Mouse (Mus musculus) gastrocnemius, postnatal 25 days (tissue): Measurements from ENCODE around the gene Tbc1d5. TPM values are rescaled to one million over a fixed set of nuclear protein-coding genes. Genes with fewer than 3 reads are reported as not detected.

Source experiments
- DNase-seq: peaks from one replicate; pipeline ENCODE4 v3.0.0; 2022
- long read RNA-seq, 2 experiments: library from polyadenylated mRNA; stranded (forward); transcript quantifications; one replicate each; pipeline ENCODE4 v2.0.0; 2021
- total RNA-seq, 2 experiments: library from RNA; stranded (reverse); gene quantifications; 1 replicate in 1 of 2; 2 replicates in 1 of 2; pipeline ENCODE4 v1.2.3; 2021

Tbc1d5 gene
- 1 to 10 TPM; 6.8 to 7.3 TPM for total RNA-seq
- long read RNA-seq, experiment 1, partial matches to known transcripts = 1 of 3 reads
- long read RNA-seq, experiment 1, other reads (novel, unspliced or antisense) = 2 of 3 reads
- long read RNA-seq, experiment 2, full-length matches to known transcripts = 3 of 4 reads
- long read RNA-seq, experiment 2, partial matches to known transcripts = 0 of 4 reads
- long read RNA-seq, experiment 2, other reads (novel, unspliced or antisense) = 1 of 4 reads

DNA sequence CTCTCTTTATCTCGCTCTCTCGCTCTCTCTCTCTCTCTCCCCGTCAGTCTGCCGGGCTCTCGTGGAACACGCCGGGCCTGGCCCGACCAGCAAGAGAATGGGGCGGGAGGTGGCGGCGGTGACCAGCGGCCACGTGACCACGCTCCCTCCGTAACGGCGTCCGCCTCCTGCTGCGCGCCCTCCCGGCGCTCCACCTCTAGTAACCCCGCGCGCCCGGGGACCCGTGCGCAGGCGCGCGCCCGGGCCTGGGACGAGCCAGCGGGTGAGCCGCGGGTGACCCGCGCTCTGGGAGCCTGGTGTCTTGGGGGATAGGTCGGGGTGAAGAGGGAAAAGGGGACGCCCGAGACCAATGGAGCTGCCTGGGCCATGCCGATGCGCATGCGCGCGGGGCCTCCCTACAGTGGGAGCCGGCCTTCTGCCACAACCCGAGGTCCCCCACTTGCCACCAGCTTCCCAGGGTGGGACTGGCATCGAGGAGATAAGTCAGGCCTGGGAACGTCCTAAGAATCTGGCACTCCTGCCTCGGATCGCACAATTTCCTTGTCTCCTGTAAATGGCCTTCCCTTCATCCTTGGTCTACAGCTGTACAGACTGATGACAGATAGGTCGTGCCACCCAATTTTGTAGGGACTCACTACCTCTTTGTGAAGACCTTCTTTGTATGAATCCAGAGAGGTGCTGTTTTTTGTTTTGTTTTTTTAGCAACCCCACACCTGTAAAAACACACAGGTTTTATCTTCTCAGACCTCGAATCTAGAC, at the start of gene Tbc1d5:
TSS of gene Tbc1d5 (minus strand) at position 158 of the 759 bp plus-strand sequence.
- peak; percentile 91 for DNase-seq

DNA sequence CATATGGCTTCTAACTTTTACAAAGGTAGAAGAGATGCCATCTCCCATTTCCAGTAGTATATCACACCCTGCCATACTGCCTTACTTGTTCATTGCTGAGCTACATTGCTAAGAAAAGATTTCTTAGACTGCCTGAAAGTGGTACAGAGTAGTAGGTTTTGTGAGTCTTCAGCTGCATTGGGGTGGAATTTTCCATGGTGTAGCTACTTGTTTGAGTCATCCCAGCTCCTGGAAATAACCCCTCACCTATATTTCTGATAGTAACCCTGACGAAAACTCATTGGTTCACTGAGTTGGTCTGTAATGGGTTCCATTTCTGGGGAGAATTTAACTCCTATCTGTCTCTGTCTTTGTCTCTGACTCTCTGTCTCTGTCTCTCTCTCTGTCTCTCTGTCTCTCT, 46.9 kb upstream of the Tbc1d5 start:
- no peak for DNase-seq

DNA sequence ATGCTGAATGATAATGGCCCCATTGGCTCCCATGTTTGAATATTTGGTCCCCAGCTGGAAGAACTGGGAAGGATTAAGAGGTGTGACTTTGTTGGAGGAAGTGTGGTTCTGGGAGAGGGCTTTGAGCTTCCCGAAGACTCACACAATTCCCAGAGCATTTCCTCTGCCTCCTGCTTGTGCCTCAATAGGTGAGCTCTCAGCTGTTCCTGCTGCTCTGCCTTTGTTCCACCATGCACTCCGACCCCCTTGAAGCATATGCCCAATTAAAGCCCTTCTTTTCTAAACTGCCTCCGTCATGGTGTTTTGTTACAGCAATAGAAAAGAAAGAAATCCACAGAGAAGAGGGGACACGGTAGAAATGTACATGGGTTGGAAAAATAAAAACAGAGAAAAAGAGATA, 44.0 kb upstream of the Tbc1d5 start:
- DNase-seq = no peak

DNA sequence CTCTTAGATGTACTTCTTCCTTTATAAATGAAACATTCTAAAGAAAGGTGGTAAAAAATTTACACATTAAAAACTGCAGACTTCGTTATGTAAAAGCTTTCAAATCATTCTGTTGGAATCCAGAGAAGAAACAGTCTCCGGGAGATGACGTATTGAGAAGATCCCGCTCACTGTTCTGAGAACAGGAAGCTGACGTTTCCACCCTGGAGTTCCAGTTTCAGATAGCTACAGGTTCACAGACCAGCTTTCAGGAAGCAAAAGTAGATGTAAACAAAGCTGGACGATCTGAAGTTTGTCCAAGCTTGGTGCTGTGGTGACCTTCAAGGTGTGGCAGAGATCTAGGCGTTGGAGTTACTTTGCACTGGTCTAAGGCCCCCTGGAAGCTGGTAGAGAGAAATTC, 41.9 kb upstream of the Tbc1d5 start:
- no peak for DNase-seq

DNA sequence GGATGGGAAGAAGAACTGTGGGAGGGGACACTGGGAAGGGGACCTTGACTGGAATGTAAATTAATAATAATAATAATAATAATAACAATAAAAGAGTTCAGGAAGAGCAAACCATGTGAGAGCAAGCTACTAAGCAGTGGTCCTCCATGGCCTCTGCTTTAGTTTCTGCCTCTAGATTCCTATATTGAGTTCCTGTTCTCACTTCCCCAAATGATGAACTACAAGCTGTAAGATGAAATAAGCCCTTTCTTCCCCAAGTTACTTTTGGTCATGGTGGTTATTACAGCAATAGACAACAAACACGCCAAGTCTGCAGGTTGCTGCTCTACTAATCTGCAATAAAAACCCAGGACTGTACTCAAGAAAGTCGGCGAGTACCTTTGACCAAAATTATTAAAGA, 40.7 kb upstream of the Tbc1d5 start:
- no peak for DNase-seq

DNA sequence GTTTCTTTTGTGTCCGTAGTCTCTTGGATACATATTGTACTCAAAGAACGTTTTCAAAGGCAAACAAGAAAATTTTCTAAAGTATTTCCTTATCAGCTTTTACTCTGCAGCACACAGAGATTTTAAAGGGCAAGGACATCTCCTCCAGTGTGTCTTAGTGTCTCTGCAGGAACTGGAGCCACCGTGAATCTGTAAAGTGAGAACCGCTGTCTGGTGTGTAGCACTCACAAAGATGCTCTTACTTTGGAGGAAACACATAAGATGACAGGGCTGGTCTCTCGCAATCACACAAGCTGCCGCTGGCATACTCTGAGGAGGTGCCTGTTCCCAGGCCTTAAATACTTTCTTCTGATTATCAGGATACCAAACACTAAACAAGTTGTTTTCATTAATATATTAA, 37.3 kb upstream of the Tbc1d5 start:
- no peak for DNase-seq

DNA sequence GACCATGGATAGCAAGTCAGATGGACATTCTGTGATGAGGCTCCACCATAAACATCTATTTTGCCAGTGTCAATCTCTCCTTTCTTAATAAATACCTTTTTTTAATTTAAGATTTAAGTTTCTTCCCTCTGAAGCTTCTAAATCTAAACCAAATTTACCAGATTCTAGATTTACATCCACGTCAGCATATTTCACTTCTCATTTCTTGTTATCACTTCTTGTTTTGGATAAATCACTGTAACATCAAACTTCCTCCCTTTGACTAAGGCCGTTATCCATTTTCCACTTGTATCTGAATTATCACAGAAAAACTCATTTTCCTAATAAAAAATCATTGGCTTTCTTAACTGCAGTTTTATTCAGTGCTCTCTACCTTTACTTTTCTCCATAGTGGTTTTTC, 30.4 kb upstream of the Tbc1d5 start:
- DNase-seq = no peak

DNA sequence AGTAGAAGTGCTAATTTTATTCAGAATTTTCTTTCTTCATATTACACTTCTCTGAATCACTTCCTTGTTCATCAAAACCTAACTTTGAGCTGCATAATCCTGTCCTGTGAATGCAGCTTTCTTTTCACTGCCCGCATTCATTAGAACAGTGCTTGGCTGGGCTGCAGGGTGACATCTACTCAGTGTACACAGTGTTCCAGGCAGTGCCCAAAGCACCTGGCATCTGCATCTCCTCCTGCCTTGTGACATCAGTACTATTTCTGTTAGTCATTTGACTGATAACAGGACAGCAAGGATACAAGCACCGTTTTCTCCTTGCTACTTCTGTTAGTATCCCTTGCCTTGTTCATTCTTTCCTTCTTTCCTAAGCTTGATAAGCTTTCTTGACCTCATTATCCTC, 25.5 kb upstream of the Tbc1d5 start:
- no peak for DNase-seq

DNA sequence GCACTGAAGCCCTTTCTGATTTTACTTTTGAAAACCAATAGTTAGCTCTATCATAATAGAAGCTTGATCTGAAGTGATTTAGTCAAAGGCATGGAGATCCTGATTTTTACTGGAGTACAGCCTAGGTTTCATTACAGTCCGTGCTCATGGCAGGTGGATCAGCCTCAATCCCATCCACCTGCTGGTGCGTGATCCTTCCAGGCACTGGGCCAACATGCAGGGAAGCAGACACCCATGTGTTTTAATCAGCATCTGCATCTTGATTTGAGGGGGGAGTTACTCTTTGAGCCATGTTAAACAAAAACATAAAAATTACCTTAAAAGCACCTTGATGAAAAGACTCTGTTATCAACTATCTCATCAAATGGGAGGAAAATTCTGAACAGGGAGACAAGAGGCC, 16.4 kb upstream of the Tbc1d5 start:
- DNase-seq = no peak

DNA sequence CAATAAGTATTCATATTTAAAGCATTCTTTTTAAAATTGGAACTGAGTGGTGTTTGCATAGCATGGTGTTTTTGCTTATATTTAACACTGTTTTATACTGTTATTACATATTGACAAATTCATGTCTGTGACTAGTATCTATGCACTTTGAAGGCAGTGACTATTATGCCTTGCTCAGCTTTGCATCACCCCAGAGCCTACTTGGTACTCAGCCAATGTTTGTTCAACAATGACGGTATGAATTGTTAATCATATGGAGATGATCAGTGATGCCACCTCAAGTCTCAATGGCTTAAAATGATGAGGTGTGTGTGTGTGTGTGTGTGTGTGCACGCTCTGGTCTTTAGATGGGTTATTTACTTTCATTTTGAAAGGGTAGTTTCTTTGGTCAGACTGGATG, 15.6 kb upstream of the Tbc1d5 start:
- DNase-seq = no peak

DNA sequence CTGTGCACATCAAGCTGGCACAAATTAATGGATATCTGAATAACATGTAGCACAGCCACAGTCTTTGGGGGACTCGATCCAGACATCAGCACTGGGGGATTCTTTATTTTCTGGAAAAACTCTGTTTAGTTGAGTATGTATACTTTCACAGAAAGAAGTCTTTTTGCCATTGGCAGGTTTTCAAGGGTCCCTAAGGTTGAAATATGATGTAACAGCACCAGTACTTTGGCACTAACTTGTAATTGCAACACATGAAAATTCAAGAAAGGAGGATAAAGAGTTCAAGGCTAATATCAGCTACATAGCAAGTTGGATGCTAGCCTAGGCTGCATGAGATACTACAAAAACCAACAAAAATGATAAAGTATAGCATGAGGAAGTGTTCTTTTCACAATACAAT, 12.2 kb upstream of the Tbc1d5 start:
- no peak for DNase-seq

DNA sequence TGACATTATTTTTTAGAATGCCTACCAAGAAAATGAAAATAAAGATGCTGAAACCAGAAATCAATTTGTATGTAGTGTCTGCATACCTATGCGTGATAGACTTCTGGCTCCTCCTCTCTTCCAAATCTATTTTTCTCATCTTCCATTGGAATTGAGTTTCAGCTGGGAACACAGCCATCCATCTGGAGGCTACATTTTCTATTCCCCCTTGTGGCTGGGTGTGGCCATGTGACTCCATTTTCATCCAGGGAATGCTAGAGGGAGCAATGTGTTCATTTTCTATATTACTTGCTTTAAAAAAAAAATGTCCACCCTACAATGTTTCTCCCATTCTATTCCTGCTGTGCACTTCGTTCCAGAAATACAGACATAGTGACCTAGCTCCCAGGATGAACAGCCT, 3.6 kb upstream of the Tbc1d5 start:
- no peak for DNase-seq

DNA sequence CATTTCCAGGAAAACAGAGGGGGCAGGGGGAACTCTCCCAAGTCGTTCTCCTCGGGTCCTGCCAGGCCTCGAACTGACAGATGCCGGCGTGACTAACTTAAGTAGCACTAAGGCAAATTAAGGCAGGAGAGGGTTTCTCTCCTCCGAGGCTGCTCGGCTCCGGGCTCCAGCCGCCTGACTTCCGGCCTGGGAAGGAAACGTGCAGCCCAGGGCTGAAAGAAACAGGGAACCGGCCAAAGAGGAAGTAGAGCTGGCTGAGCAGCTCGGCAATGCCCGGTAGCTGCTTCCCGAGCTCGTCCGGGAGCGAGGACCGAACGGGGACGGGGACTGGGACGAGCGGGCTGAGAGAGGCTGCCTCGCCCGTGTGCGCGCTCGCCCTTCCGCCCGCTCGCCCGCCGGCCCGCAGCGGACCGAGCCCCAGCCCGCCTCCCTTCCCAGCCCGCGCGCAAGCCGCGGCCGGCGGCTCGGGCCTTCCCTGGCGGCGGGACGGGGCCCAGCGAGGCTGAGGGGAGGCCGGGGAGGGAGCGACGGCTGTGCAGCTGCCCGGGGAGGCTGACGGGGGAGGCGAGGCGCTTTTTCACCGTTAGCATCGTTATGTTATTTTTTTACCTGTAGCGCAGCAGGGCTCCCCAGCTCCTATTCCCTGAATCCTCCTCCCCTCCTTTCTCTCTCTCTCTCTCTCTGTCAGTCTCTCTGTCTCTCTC, 509 bp downstream of the Tbc1d5 start:
- peak; percentile 69 for DNase-seq

DNA sequence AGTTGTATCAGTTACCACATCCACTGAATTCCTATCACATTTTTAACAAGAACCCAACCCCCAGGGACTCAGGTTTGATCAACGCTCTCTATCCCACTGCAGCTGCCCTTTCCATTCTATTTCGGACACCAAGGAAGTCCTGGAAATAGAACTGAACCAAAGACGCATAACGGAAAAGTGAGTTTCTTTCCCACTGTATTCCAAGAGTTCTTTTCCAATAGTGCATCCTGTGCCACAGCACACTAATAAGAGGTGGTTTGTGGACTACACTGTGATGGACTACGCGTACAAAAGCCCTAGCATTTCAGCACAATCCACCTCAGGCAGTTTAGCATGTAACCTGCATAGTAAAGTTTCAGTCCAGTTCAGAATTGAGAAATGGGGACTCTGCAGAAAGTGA, 1.2 kb downstream of the Tbc1d5 start:
- DNase-seq = no peak

DNA sequence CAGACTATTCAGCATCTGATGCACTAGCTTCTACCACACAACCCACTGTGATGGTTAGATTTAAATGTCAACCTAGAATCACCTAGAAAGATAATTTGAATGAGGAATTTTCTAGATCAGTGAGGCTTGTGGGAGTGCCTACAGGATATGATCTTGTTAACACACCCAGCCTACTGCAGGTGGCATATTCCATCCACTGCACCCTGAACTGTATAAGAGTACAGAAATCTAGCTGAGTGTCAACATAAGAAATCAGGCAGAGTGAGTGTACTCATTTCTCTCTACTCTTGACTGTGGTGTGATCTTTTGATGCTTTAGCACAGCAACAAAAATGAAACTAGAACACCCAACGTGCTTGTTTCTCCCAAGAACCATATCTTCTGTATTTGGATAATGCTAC, 6.8 kb downstream of the Tbc1d5 start:
- no peak for DNase-seq

DNA sequence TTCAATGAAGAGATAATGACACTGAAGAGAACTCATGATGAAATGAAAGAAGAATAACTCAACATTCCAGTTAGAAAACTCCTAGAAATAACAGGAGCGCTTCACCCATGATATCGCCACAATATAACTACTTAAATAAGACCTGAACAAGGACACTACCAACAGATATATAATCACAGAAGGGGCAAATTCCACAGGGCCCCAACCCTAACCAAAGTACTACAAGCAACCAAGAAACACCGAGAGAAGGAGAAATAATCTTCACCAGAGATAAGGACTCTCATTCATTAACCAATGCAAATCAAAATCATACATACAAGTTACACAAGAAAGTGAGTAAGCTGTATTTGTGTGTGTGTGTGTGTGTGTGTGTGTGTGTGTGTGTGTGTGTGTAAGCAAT, 7.6 kb downstream of the Tbc1d5 start:
- DNase-seq = no peak

DNA sequence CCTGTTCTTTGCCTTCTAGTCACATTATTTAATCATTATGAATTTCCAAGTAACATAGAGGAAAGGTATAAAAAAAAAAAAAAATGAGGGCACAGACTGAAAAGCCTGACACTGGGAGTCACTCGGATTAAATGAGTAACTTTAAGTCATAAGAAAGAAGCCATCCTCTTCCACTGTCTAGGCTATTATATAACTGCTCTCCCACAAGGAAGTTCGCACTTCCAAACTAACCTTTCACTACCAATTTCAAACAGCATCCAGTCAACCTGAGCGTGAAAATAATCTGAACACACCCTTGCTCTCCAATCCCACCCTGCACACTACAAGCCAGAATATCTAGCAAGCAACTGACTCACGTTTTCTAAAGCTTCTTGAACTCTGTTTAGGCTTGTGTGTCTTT, 9.2 kb downstream of the Tbc1d5 start:
- no peak for DNase-seq

DNA sequence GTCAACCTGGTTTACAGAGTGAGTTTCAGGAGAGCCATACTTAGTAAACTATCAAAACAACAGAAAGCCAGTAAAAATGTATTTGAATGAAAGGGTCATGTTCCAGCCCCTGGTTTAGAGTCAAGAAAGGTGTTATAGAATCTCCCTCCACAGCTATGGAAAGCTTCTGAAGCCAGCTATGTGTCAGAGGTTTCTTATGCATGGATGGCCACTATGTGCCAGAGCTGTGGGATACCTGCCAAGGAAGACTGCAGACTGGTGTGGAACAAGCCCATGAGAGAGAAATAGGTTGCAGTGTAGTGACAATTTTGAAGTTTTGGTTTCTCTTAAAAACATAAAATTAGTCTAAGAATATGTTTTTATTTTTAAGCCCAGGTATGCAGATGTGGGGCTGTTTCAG, 16.8 kb downstream of the Tbc1d5 start:
- no peak for DNase-seq

DNA sequence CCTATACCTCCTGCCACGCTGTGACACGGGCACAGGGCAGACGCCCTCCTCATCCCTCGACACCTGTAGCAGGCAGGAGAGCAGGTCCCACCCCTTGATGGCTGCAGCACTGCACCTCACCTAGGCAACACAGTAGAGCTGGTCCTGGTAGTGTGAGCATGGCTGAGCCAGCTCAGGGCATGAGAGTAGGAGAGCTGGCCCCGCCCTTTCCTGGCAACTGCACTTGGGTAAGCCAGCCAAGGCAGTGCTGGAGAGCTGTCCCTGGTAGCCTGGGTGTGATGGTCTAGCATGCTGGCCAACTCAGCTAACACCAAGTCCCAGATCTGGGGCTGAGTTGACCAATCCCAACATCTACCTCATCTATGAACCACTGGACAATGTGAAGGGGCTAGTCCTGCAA, 19.9 kb downstream of the Tbc1d5 start:
- DNase-seq = peak; percentile 14

DNA sequence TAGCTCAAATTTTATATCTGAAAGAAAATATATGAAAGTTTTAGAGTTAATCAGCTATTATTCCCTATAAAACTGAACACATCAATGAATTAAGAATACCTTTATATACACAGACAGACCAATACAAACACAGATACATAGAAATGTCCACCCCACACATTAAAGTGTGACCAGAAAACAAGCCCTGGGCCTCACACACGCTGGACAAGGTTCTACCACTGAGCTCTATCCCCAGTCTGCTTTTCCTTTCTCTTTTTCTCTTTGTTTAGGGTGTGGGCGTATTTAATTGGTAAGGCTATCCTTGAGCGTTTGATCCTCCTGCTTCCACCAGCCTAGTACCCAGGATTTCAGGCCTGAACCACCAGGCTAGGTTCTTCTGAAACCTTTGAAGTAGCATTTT, 28.2 kb downstream of the Tbc1d5 start:
- no peak for DNase-seq

DNA sequence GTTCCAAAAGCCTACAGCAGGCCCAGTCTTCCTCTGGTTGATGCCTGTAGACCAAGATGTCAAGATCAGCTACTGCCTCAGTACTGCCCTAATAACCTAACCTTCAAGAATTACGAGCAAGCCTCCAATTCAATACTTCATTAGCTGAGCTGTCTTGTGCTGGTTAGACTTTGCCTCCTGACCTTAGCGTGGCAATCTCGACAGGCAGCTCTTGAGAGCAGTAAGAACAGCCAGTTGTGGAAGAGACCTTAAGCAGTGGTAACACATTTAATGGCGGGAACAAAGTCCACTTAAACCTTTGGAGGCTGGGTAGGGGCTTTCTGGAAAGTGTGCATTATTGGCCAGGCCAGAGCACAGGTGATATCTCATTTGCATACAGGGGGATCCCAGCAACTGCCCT, 34.2 kb downstream of the Tbc1d5 start:
- no peak for DNase-seq

DNA sequence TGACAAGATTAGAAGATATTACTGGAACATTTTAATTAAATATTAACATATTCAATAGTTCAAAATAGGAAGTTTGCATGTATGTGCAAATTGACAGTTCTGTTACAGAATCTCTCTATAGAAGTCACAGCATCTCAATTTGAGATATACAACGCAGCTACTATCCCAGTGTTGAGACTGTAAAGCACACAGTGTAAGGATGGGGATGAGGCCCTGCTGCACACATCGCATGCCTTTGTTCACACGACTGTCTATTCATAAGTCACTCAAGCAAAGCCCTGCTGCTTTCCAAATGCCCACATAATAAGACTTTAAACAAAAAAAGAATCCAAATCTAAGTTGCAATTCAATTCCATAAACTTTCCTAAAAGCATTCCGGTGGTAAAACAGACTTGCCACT, 37.1 kb downstream of the Tbc1d5 start:
- DNase-seq = no peak

DNA sequence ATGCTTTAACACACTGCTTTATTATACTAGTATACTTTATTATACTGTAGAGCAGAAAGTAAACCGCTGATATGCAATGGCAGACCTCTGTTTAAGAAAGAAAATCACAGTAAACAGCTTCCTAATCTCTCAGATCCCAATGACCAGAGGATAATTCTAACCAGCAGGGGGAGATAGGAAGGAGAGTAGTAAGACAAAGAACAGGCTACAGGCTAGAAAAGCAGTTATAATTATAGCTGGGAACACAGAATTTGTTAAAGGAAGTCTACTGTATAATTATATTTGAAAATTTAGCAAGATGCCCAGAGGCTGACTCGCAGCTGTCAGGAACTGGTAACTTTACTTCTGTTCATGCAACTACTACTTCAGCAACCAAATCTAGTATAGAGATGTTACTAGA, 68.0 kb downstream of the Tbc1d5 start:
- no peak for DNase-seq

DNA sequence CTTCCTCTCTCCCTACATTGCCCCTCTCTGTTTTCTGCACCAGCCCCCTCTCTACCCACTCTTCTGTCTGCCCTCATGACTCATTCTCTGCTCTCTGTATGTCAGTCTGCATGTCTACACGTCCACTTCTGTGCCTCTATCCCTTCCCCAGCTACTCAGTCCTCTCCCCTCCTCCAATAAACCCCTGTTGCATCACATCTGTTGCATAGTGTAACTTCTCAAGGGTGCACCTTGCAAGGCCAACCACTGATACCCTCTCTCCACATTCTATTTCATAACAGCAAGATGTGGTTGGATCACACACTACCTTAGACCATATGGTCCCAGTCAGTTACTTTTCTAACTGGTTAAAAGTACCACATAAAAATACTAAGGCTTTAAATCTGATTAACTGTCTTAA, 74.9 kb downstream of the Tbc1d5 start:
- no peak for DNase-seq
